11 mouse cellular contexts compared by ENCODE assay signal in genomic region chr13:113879651-113880327, GRCm38 (mm10).
DNase-seq lines count a peak whose midpoint lies in the region; ATAC-seq and TF ChIP-seq lines count a peak whose summit lies in the region.
"Had no signal": no experiment of that assay in that cellular context is flagged by ENCODE, and none has a peak within 500 bp of the region (broad histone marks: within the 10 kb centered on the region; RNA-seq: fewer than 3 reads in every experiment).

No protein-coding gene starts in this region.

- peaks cover 18% of the 10 kb centered on the region; the same call in 1 of the 2 replicates for H3K79me2 ChIP-seq in liver, adult 2 months (ENCODE audit: control insufficient read depth, insufficient read depth, low read length)

- TF ChIP-seq POLR2A in liver, adult 2 months (IDR thresholded peaks at IDR 0.05; ENCODE audit: extremely low read depth, insufficient read depth, low read length): no peak

- H3K27me3 ChIP-seq in liver, adult 2 months (ENCODE audit: control insufficient read depth, insufficient read depth, low read length): no peaks in the 10 kb centered on the region
- H3K27me3 ChIP-seq in forebrain, embryonic 13.5 days: no peaks in the 10 kb centered on the region; the same call in 1 of the 2 replicates
- peaks cover 16% of the 10 kb centered on the region for H3K27me3 ChIP-seq in limb, embryonic 12.5 days
- H3K27me3 ChIP-seq in neural tube, embryonic 12.5 days (replicated peaks): no peaks in the 10 kb centered on the region
- H3K27me3 ChIP-seq: stomach, embryonic 15.5 days had no signal

- H3K27ac ChIP-seq in liver, adult 2 months (replicated peaks; ENCODE audit: insufficient read depth, low read depth, low read length): no peak overlapping the region
- H3K27ac ChIP-seq in forebrain, embryonic 13.5 days: no peak overlapping the region
- no peak overlapping the region for H3K27ac ChIP-seq in limb, embryonic 12.5 days
- no peak overlapping the region for H3K27ac ChIP-seq in neural tube, embryonic 12.5 days
- H3K27ac ChIP-seq: stomach, embryonic 15.5 days had no signal

- H3K4me3 ChIP-seq in liver, adult 2 months (ENCODE audit: insufficient read depth, low read depth, low read length): no peak overlapping the region
- H3K4me3 ChIP-seq in forebrain, embryonic 13.5 days: no peak overlapping the region
- H3K4me3 ChIP-seq in limb, embryonic 12.5 days (replicated peaks): no peak overlapping the region
- no peak overlapping the region for H3K4me3 ChIP-seq in neural tube, embryonic 12.5 days
- H3K4me3 ChIP-seq: stomach, embryonic 15.5 days had no signal

- peak; percentile 73 for ATAC-seq in forebrain, embryonic 13.5 days
- ATAC-seq in limb, embryonic 12.5 days (ENCODE audit: insufficient number of reproducible peaks, insufficient read depth, low FRiP score, low TSS enrichment, low read depth): no peak
- ATAC-seq in neural tube, embryonic 12.5 days (ENCODE audit: low FRiP score, low read depth): peak; percentile 84

- 64% methylated on average over 20 of the region's 20 CpGs for WGBS in liver, adult 2 months
- WGBS in forebrain, embryonic 13.5 days: 13% methylated on average over 20 of the region's 20 CpGs
- 34% methylated on average over 20 of the region's 20 CpGs for WGBS in limb, embryonic 12.5 days
- 16% methylated on average over 20 of the region's 20 CpGs for WGBS in neural tube, embryonic 12.5 days

- H3K4me1 ChIP-seq in liver, adult 2 months (ENCODE audit: control insufficient read depth, insufficient read depth, low read length): peaks cover 2% of the 10 kb centered on the region; the same call in 1 of the 2 replicates
- H3K4me1 ChIP-seq in forebrain, embryonic 13.5 days: peaks cover 48% of the 10 kb centered on the region
- H3K4me1 ChIP-seq in limb, embryonic 12.5 days (replicated peaks): peaks cover 47% of the 10 kb centered on the region
- peaks cover 31% of the 10 kb centered on the region for H3K4me1 ChIP-seq in neural tube, embryonic 12.5 days
- H3K4me1 ChIP-seq: stomach, embryonic 15.5 days had no signal

- H3K9me3 ChIP-seq in forebrain, embryonic 13.5 days (replicated peaks): no peaks in the 10 kb centered on the region
- no peaks in the 10 kb centered on the region for H3K9me3 ChIP-seq in limb, embryonic 12.5 days
- H3K9me3 ChIP-seq in neural tube, embryonic 12.5 days: no peaks in the 10 kb centered on the region
- H3K9me3 ChIP-seq: G1E; stomach, embryonic 15.5 days had no signal

- no peak overlapping the region for H3K9ac ChIP-seq in liver, adult 2 months (ENCODE audit: low read depth, low read length)
- H3K9ac ChIP-seq in forebrain, embryonic 13.5 days: no peak overlapping the region
- H3K9ac ChIP-seq in limb, embryonic 12.5 days (replicated peaks): no peak overlapping the region
- H3K9ac ChIP-seq in neural tube, embryonic 12.5 days: no peak overlapping the region
- H3K9ac ChIP-seq: stomach, embryonic 15.5 days had no signal

- no peaks in the 10 kb centered on the region for H3K36me3 ChIP-seq in liver, adult 2 months (ENCODE audit: control insufficient read depth, insufficient read depth, low read length)
- H3K36me3 ChIP-seq in forebrain, embryonic 13.5 days (ENCODE audit: poor library complexity, severe bottlenecking): no peaks in the 10 kb centered on the region
- no peaks in the 10 kb centered on the region for H3K36me3 ChIP-seq in limb, embryonic 12.5 days
- no peaks in the 10 kb centered on the region for H3K36me3 ChIP-seq in neural tube, embryonic 12.5 days
- H3K36me3 ChIP-seq: stomach, embryonic 15.5 days had no signal

- TF ChIP-seq CTCF in liver, adult 2 months (IDR thresholded peaks at IDR 0.05; ENCODE audit: low read depth, low read length): no peak

- DNase-seq in liver, adult 2 months (ENCODE audit: extremely low read depth, low read depth, low spot score): peak; percentile 50
- DNase-seq in liver: no peak
- no peak for DNase-seq in gastrocnemius, postnatal 25 days
- DNase-seq in frontal cortex, adult 2 months (ENCODE audit: extremely low spot score in 1 of 2, low spot score in 1 of 2): no peak
- DNase-seq in cerebellum, adult 11 months: no peak
- DNase-seq: adrenal gland, postnatal 25 days had no signal

- peak overlapping the region; percentile 48 for H3K4me2 ChIP-seq in forebrain, embryonic 13.5 days
- peak overlapping the region; percentile 36 for H3K4me2 ChIP-seq in limb, embryonic 12.5 days
- peak overlapping the region; percentile 53 for H3K4me2 ChIP-seq in neural tube, embryonic 12.5 days (replicated peaks)
- H3K4me2 ChIP-seq: stomach, embryonic 15.5 days had no signal
